Mouse (Mus musculus) midbrain, embryonic 14.5 days (tissue): ENCODE measurements around the gene Stag1. TPM values are rescaled to one million over a fixed set of nuclear protein-coding genes. Genes with fewer than 3 reads are reported as not detected.

ENCODE experiments used
- ATAC-seq: fragments of 200-750 bp; cut with Nextera tagmentation; 2 replicates; pipeline ENCODE4 v1.8.0; 2017; ENCODE audit warnings: moderate number of reproducible peaks, moderate library complexity; ENCODE audit not compliant: low FRiP score, low TSS enrichment
- DNase-seq: peaks from one replicate; pipeline ENCODE4 v3.0.0-alpha.2; 2015
- H3K27ac ChIP-seq: fragments of 300-500 bp; sonication (generic); replicated peaks from 2 replicates; pipeline ENCODE4 v1.5.1; 2014; ENCODE audit warnings: mild to moderate bottlenecking, low read depth, low read length, moderate library complexity
- H3K27me3 ChIP-seq: fragments of 300-500 bp; sonication (generic); 2 replicates; pipeline ENCODE4 v1.6.1; 2014; ENCODE audit warnings: low read length, control low read depth, mixed read lengths; ENCODE audit not compliant: control insufficient read depth, insufficient read depth
- H3K36me3 ChIP-seq: fragments of 300-500 bp; sonication (generic); 2 replicates; pipeline ENCODE4 v1.6.1; 2014; ENCODE audit warnings: low read length, control low read depth; ENCODE audit not compliant: control insufficient read depth, insufficient read depth
- H3K4me1 ChIP-seq: fragments of 300-500 bp; sonication (generic); 2 replicates; pipeline ENCODE4 v1.6.1; 2014; ENCODE audit warnings: mild to moderate bottlenecking, antibody characterized with exemption, low read length, control low read depth; ENCODE audit not compliant: control insufficient read depth, insufficient read depth
- H3K4me2 ChIP-seq: fragments of 300-500 bp; sonication (generic); 2 replicates; pipeline ENCODE4 v1.6.1; 2014; ENCODE audit warnings: mild to moderate bottlenecking, low read length, moderate library complexity
- H3K4me3 ChIP-seq: fragments of 300-500 bp; sonication (generic); replicated peaks from 2 replicates; pipeline ENCODE4 v1.5.1; 2014; ENCODE audit warnings: low read depth, low read length
- H3K9ac ChIP-seq: fragments of 300-500 bp; sonication (generic); replicated peaks from 2 replicates; pipeline ENCODE4 v1.6.1; 2014; ENCODE audit warnings: mild to moderate bottlenecking, low read length, moderate library complexity
- H3K9me3 ChIP-seq: fragments of 300-500 bp; sonication (generic); 2 replicates; pipeline ENCODE4 v1.6.1; 2016; ENCODE audit warnings: low read length, control low read depth, mixed read lengths; ENCODE audit not compliant: control insufficient read depth
- WGBS: fragments of 180-500 bp; shearing (Covaris S2); extraction: QIAGEN DNeasy Blood & Tissue Kit; methylation state at CpG from one replicate; pipeline ENCODE4 v1.1.7; 2014; 5-methylcytosine and 5-hydroxymethylcytosine counted together
- polyA plus RNA-seq: library from polyadenylated mRNA; unstranded; fragments of >200 nt; fragmentation: Nextera tagmentation; extraction: Ambion mirVana; gene quantifications from 2 replicates; pipeline ENCODE4 v1.2.1, GENCODE M21; 2014

Gene Stag1
- polyA plus RNA-seq, 1 experiment from 2014 or later = 41.3 TPM

DNA sequence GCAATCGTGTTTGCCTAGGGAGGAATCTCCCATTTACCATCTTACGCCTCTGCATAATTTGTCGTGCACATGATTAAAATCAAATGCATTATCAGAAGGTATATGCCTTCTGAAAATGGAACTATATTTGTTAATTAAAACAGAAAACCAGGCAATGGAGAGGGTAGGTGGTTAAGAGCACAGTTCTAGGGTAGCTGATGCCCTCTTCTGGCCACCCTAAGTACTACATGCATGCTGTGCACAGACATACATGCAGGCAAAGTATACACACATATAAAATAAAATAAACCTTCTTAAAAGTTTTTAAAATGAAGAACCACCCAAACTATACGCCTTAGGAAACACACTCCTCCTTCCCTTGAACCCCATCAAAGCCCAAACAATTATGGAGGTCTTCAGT is 404.5 kb downstream of the Stag1 start:
- Histone ChIP-seq H3K27ac (no peak overlapping the region), H3K9ac (no peak overlapping the region), H3K27me3 (no peaks in the 10 kb centered on the region), H3K9me3 (no peaks in the 10 kb centered on the region), H3K4me3 (no peak overlapping the region), H3K36me3 (peaks cover 8% of the 10 kb centered on the region; the same call in 1 of the 2 replicates), H3K4me2 (no peak overlapping the region), H3K4me1 (no peaks in the 10 kb centered on the region)
- no peak for ATAC-seq
- WGBS = 91% methylated on average over 4 of the region's 4 CpGs
- no peak for DNase-seq

- H3K4me2 ChIP-seq = no peak overlapping the region
- ATAC-seq (no peak), DNase-seq (no peak)
- no peak overlapping the region for H3K9ac ChIP-seq
- no peak overlapping the region for H3K4me3 ChIP-seq
- H3K27ac ChIP-seq = no peak overlapping the region
- 95% methylated on average over 8 of the region's 8 CpGs for WGBS
- no peaks in the 10 kb centered on the region for H3K9me3 ChIP-seq
- peaks cover 8% of the 10 kb centered on the region; the same call in 1 of the 2 replicates for H3K36me3 ChIP-seq
- no peaks in the 10 kb centered on the region for H3K4me1 ChIP-seq
- H3K27me3 ChIP-seq = no peaks in the 10 kb centered on the region
Measured at GRCm38 (mm10) chr9:101002841-101003240, 405.2 kb downstream of the Stag1 start.

DNA sequence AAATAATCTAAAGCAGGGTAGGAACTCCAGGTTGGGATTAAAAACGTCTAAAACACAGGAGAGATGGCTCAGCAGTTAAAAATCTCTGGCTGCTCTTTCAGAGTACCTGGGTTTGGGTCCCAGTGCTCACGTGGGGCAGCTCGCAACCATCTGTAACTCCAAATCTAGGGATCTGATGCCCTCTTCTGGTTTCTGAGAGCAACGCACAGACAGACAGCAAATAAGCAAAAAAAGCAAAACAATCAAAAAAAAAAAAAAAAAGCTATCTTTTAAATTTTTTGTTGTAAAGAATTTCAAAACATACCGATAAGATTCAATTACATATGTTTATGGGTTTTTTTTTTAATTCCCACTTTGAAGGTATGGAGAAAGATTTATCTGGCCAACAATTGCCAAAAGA is 405.7 kb downstream of the Stag1 start:
- H3K9me3 ChIP-seq = no peaks in the 10 kb centered on the region
- DNase-seq = no peak
- no peak overlapping the region for H3K4me3 ChIP-seq
- WGBS = 90% methylated on average over 5 of the region's 5 CpGs
- H3K4me2 ChIP-seq = no peak overlapping the region
- peaks cover 8% of the 10 kb centered on the region; the same call in 1 of the 2 replicates for H3K36me3 ChIP-seq
- ATAC-seq = no peak
- H3K4me1 ChIP-seq = no peaks in the 10 kb centered on the region
- H3K27me3 ChIP-seq = no peaks in the 10 kb centered on the region
- H3K9ac ChIP-seq = no peak overlapping the region
- H3K27ac ChIP-seq = no peak overlapping the region

- no peak for DNase-seq
- Histone ChIP-seq H3K4me2 (no peak overlapping the region), H3K27ac (no peak overlapping the region), H3K9ac (no peak overlapping the region), H3K4me3 (no peak overlapping the region), H3K4me1 (no peaks in the 10 kb centered on the region), H3K27me3 (no peaks in the 10 kb centered on the region), H3K9me3 (no peaks in the 10 kb centered on the region), H3K36me3 (0 out of 2 replicates have a peak, but pooled peaks cover 7% of the 10 kb centered on the region)
- WGBS = 86% methylated on average over 4 of the region's 4 CpGs
- no peak for ATAC-seq
Measured at GRCm38 (mm10) chr9:101005866-101006265, 408.3 kb downstream of the Stag1 start.

Other genes starting within 250 kb of the Stag1 start
- 0.63 and 0.99 TPM in 2 replicates for gene Il20rb, start 111.0 kb upstream of the Stag1 start, polyA plus RNA-seq
- 61.9 and 69.3 TPM in 2 replicates for gene Nck1, start 51.7 kb upstream of the Stag1 start, polyA plus RNA-seq
- gene Slc35g2, start 26.7 kb upstream of the Stag1 start, polyA plus RNA-seq = 16.9 and 18.5 TPM in 2 replicates